Mouse (Mus musculus): ENCODE measurements around the gene Polr3gl. TPM values are rescaled to one million over a fixed set of nuclear protein-coding genes. Genes with fewer than 3 reads are reported as not detected.

Polr3gl gene
- polyA plus RNA-seq, 1 experiment, result 17.8 TPM

GRCm38 (mm10) chr3:96539316-96539715 is 54.7 kb downstream of the Polr3gl start:
- Histone ChIP-seq H3K36me3 (ENCODE audit: control insufficient read depth, insufficient read depth, low read length) (no peaks in the 10 kb centered on the region), H3K4me1 (ENCODE audit: control insufficient read depth, insufficient read depth, low read length) (no peaks in the 10 kb centered on the region), H3K4me3 (ENCODE audit: control insufficient read depth, low read depth, low read length) (no peak overlapping the region), H3K27ac (ENCODE audit: control insufficient read depth, insufficient read depth, low read depth, low read length) (no peak overlapping the region), H3K27me3 (ENCODE audit: control insufficient read depth, insufficient read depth, low read length) (no peaks in the 10 kb centered on the region)
- no peak for TF ChIP-seq POLR2A (IDR thresholded peaks at IDR 0.05; ENCODE audit: control insufficient read depth, low read depth, low read length)

- no peak overlapping the region for H3K27ac ChIP-seq (ENCODE audit: control insufficient read depth, insufficient read depth, low read depth, low read length)
- H3K4me1 ChIP-seq (ENCODE audit: control insufficient read depth, insufficient read depth, low read length), result no peaks in the 10 kb centered on the region
- H3K4me3 ChIP-seq (ENCODE audit: control insufficient read depth, low read depth, low read length), result no peak overlapping the region
- H3K36me3 ChIP-seq (ENCODE audit: control insufficient read depth, insufficient read depth, low read length), result no peaks in the 10 kb centered on the region
- TF ChIP-seq CTCF (IDR thresholded peaks at IDR 0.05; ENCODE audit: control insufficient read depth, insufficient read depth, insufficient replicate concordance, low read depth, low read length), result no peak
- TF ChIP-seq POLR2A (IDR thresholded peaks at IDR 0.05; ENCODE audit: control insufficient read depth, low read depth, low read length), result no peak
- H3K27me3 ChIP-seq (ENCODE audit: control insufficient read depth, insufficient read depth, low read length), result no peaks in the 10 kb centered on the region
These were observed 59.7 kb downstream of the Polr3gl start for GRCm38 (mm10) chr3:96534300-96534699.

- H3K4me1 ChIP-seq (ENCODE audit: control insufficient read depth, insufficient read depth, low read length), result peaks cover 9% of the 10 kb centered on the region
- no peak for TF ChIP-seq POLR2A (IDR thresholded peaks at IDR 0.05; ENCODE audit: control insufficient read depth, low read depth, low read length)
- no peak for TF ChIP-seq CTCF (IDR thresholded peaks at IDR 0.05; ENCODE audit: control insufficient read depth, insufficient read depth, insufficient replicate concordance, low read depth, low read length)
- no peaks in the 10 kb centered on the region for H3K36me3 ChIP-seq (ENCODE audit: control insufficient read depth, insufficient read depth, low read length)
- no peak overlapping the region for H3K27ac ChIP-seq (ENCODE audit: control insufficient read depth, insufficient read depth, low read depth, low read length)
- H3K27me3 ChIP-seq (ENCODE audit: control insufficient read depth, insufficient read depth, low read length), result no peaks in the 10 kb centered on the region
- no peak overlapping the region for H3K4me3 ChIP-seq (ENCODE audit: control insufficient read depth, low read depth, low read length)
These were observed 61.9 kb downstream of the Polr3gl start for GRCm38 (mm10) chr3:96532050-96532449.

- Histone ChIP-seq H3K27me3 (ENCODE audit: control insufficient read depth, insufficient read depth, low read length) (no peaks in the 10 kb centered on the region), H3K4me1 (ENCODE audit: control insufficient read depth, insufficient read depth, low read length) (peaks cover 16% of the 10 kb centered on the region), H3K36me3 (ENCODE audit: control insufficient read depth, insufficient read depth, low read length) (no peaks in the 10 kb centered on the region), H3K27ac (ENCODE audit: control insufficient read depth, insufficient read depth, low read depth, low read length) (no peak overlapping the region), H3K4me3 (ENCODE audit: control insufficient read depth, low read depth, low read length) (no peak overlapping the region)
- TF ChIP-seq CTCF (IDR thresholded peaks at IDR 0.05; ENCODE audit: control insufficient read depth, insufficient read depth, insufficient replicate concordance, low read depth, low read length), result no peak
These were observed 65.5 kb downstream of the Polr3gl start for GRCm38 (mm10) chr3:96528506-96528905.

Other genes with a start within 250 kb of the Polr3gl start
- gene BC107364, start 141.9 kb downstream of the Polr3gl start, polyA plus RNA-seq (2012; rRNA removed), result 4.7 and 5.5 TPM in 2 replicates
- 7.8 and 9.0 TPM in 2 replicates for gene Hfe2, start 69.0 kb downstream of the Polr3gl start, polyA plus RNA-seq (2012; rRNA removed)
- gene Txnip, start 36.2 kb downstream of the Polr3gl start, polyA plus RNA-seq (2012; rRNA removed), result 73.8 and 75.5 TPM in 2 replicates
- gene Gm16253, start 17.2 kb downstream of the Polr3gl start, polyA plus RNA-seq (2012; rRNA removed), result not detected in 2 replicates
- 0.12 TPM in 1 of 2 replicates, not detected in the other for gene Ankrd34a, start 2.5 kb upstream of the Polr3gl start, polyA plus RNA-seq (2012; rRNA removed)
- gene Lix1l, start 7.0 kb upstream of the Polr3gl start, polyA plus RNA-seq (2012; rRNA removed), result 6.2 and 8.1 TPM in 2 replicates
- 8.0 and 8.7 TPM in 2 replicates for gene Rbm8a, start 35.8 kb upstream of the Polr3gl start, polyA plus RNA-seq (2012; rRNA removed)
- gene Pex11b, start 41.2 kb upstream of the Polr3gl start, polyA plus RNA-seq (2012; rRNA removed), result 90.1 and 107 TPM in 2 replicates
- 0.05 and 0.06 TPM in 2 replicates for gene Gm42957, start 41.3 kb upstream of the Polr3gl start, polyA plus RNA-seq (2012; rRNA removed)
- gene Itga10, start 51.4 kb upstream of the Polr3gl start, polyA plus RNA-seq (2012; rRNA removed), result 1.0 and 1.2 TPM in 2 replicates
- 0.48 and 0.52 TPM in 2 replicates for gene Ankrd35, start 76.0 kb upstream of the Polr3gl start, polyA plus RNA-seq (2012; rRNA removed)
- 6.9 and 7.2 TPM in 2 replicates for gene Pias3, start 102.2 kb upstream of the Polr3gl start, polyA plus RNA-seq (2012; rRNA removed)
- 2.1 TPM in 2 replicates for gene Nudt17, start 114.4 kb upstream of the Polr3gl start, polyA plus RNA-seq (2012; rRNA removed)
- gene Polr3c, start 133.4 kb upstream of the Polr3gl start, polyA plus RNA-seq (2012; rRNA removed), result 40.1 and 40.4 TPM in 2 replicates
- gene Rnf115, start 133.5 kb upstream of the Polr3gl start, polyA plus RNA-seq (2012; rRNA removed), result 8.4 and 9.4 TPM in 2 replicates
- 132 and 143 TPM in 2 replicates for gene Pdzk1, start 235.1 kb upstream of the Polr3gl start, polyA plus RNA-seq (2012; rRNA removed)
- not detected in 2 replicates for gene Cd160, start 235.2 kb upstream of the Polr3gl start, polyA plus RNA-seq (2012; rRNA removed)

All from testis, adult 2 months (tissue).